Mouse (Mus musculus): ENCODE data around the gene Lysmd4. TPM values are rescaled to one million over a fixed set of nuclear protein-coding genes. Genes with fewer than 3 reads are reported as not detected.

Lysmd4 gene
- polyA plus RNA-seq, 1 experiment = 2.0 TPM

DNA sequence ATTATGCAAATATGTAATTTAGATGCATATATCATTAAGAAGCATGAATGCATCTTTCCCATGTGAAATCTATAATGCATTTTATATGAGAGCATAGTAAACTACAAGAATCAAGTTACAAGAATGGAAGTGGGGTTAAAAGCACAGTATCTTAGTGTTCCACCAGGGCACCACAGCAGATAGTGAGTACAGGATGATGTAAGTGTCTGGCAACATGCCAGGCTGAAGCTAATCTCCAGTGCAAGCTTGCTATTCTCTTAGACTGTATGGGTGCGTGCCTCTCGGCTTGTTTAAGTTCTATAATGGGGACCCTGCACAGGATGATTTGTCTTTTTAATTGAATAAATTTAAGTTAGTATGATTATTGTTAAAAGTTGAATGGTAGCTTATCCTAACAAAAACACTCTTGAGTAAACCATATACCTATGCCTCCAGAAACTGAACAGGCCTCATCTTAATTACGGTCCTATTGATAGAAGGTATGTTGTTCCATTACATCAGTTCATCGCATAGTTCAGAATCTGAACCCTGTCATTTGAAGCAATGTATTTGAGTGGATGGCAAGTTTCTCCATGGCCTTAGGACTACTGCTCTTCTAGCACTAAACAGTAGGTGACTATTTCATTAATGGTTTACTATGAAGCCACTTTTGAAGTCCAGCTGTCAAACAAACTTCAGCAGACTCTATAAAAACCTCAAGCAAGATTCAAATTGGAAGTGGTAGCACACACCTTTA is 37.7 kb downstream of the Lysmd4 start:
- TF ChIP-seq GATA1 (IDR thresholded peaks at IDR 0.05; ENCODE audit: low read length) = peak; percentile 42

DNA sequence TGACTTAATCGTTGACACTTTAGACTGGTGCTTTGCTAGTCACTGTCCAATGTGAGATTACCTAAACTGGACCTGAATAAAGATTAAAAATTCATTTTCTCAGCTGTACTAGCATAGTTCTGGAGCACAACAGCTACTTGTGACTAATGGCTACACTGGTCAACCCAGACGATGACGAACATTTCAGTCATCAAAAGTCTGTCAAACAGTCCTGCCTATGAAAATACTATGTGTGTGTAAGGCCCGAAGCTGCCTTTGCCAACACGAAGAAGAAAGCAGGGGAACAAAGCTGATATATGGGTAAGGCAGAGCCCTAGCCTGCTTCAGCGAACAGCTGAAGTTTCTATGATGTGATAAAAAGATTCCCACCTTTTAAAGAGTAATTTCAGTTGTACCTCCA is 61.2 kb downstream of the Lysmd4 start:
- no peak for TF ChIP-seq GATA1 (IDR thresholded peaks at IDR 0.05; ENCODE audit: low read length)

DNA sequence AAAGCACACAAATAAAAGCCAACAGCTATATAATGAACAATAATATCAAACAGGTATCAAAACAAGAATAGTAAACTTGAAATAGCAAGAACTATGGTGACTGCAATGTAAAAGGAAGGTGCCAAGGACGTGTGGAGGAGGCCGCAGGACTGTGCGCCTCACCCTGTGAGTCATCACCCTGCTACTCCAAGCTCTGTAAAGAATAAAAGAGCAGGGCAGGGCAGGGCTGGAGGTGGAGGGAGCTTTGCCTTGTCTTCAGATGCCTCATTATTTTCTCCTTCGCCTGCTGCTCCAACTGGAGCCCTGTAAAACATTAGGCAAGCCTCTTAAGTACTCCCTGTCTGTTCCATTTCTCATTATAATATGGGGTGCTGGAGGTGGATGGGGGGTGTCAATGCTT is 65.1 kb downstream of the Lysmd4 start:
- no peak for TF ChIP-seq GATA1 (IDR thresholded peaks at IDR 0.05; ENCODE audit: low read length)

- no peak for TF ChIP-seq GATA1 (IDR thresholded peaks at IDR 0.05; ENCODE audit: low read length)
Measured at GRCm38 (mm10) chr7:67291356-67291755, 69.0 kb downstream of the Lysmd4 start.

- peak; percentile 33 for TF ChIP-seq GATA1 (IDR thresholded peaks at IDR 0.05; ENCODE audit: low read length)
Measured at GRCm38 (mm10) chr7:67296419-67296818, 74.1 kb downstream of the Lysmd4 start.

GRCm38 (mm10) chr7:67304937-67305336 is 82.6 kb downstream of the Lysmd4 start:
- TF ChIP-seq GATA1 (IDR thresholded peaks at IDR 0.05; ENCODE audit: low read length) = no peak

GRCm38 (mm10) chr7:67307078-67307477 is 84.7 kb downstream of the Lysmd4 start:
- no peak for TF ChIP-seq GATA1 (IDR thresholded peaks at IDR 0.05; ENCODE audit: low read length)

- no peak for TF ChIP-seq GATA1 (IDR thresholded peaks at IDR 0.05; ENCODE audit: low read length)
Measured at GRCm38 (mm10) chr7:67308102-67308501, 85.8 kb downstream of the Lysmd4 start.

- no peak for TF ChIP-seq GATA1 (IDR thresholded peaks at IDR 0.05; ENCODE audit: low read length)
Measured at GRCm38 (mm10) chr7:67310151-67310550, 87.8 kb downstream of the Lysmd4 start.

- no peak for TF ChIP-seq GATA1 (IDR thresholded peaks at IDR 0.05; ENCODE audit: low read length)
Measured at GRCm38 (mm10) chr7:67313200-67313599, 90.9 kb downstream of the Lysmd4 start.

DNA sequence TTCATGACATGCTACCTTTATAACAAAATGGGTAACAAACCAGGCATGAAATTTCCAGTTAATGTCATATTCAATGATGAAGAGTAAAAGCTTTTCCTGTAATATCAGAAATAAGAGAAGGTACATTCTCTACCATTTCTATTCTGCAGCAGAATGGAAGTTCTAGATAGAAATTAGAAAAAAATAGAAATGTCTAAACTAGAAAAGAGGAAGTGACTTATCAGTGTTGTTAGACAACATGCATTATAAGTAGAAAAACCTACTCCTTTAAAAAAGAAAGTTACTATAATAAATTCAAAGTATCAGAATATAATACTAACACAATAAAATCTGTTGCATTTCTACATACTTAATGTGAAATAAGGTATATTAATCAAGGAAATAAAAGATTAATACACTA is 96.4 kb downstream of the Lysmd4 start:
- TF ChIP-seq GATA1 (IDR thresholded peaks at IDR 0.05; ENCODE audit: low read length) = no peak

DNA sequence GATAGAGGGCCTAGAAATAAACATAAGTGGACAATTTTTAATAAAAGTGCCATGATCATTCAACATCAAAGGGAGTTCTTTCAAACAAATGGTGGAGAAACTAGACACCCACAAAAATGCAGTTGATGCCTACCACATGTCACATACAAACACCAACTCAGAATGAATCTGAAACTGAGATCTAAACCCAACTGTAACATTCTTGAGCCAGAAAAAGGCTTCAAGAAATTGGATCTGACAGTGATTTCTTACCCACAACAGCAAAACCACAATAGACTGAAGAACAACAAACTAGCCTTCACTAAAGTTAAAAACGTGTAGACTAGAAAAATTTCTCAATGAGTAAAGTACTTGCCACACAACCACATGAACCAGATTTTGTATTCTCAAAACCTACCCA is 98.0 kb downstream of the Lysmd4 start:
- no peak for TF ChIP-seq GATA1 (IDR thresholded peaks at IDR 0.05; ENCODE audit: low read length)

- TF ChIP-seq GATA1 (IDR thresholded peaks at IDR 0.05; ENCODE audit: low read length) = no peak
Measured at GRCm38 (mm10) chr7:67342067-67342625, 119.8 kb downstream of the Lysmd4 start.

DNA sequence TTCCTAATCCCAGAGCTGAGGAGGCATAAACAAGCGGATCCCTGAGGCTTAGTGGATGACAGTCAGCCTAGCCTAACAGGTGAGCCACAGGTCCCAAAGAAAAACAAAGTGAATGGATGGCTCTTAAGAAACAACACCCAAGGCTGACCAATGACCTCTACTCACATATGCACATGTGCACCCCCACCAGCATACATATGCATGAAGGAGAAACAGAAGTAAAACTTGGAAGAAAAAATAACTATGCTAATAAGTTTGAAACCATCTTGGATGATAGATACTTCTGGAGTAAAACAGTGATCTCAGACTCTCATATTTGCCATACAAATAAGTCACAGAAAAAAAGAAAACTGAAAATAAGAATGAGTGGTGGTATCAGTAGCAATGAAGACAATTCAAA is 122.1 kb downstream of the Lysmd4 start:
- no peak for TF ChIP-seq GATA1 (IDR thresholded peaks at IDR 0.05; ENCODE audit: low read length)

DNA sequence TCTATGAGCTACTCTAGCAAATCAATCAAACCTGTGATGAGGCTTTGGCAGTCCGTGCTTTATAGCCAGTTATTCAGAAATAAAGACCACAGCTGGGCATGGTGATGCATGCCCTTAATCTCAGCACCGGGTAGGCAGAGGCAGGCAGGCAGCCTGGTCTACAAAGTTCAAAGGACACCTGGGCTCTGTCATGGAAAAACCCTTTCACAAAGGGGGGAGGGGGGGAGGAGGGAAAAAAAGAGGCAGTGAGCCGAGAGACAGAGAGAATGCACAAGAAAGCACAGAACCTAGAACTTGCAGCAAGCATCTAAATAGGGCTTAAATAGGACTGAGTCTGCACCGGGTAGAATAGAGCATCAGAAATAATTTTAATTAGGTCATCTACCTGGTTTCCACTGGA is 130.6 kb downstream of the Lysmd4 start:
- TF ChIP-seq GATA1 (IDR thresholded peaks at IDR 0.05; ENCODE audit: low read length) = no peak

DNA sequence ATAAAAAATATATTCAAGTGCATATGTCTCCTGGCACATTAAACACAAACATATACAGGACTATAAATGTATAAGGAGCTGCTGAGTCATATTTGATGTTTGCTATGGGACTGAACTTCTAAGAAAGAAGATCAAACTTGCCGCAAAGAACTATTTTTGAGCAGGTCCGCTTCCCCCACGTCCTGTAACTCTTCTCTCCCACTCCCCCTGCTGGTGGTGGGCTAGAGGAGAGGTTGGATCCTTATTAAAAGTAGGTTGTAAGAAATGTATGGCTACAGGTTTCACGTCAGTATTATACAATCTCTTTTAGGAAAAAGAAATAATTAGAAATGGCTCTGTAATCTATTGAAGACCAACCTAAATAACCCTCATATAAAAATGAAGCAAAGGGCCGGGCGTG is 131.3 kb downstream of the Lysmd4 start:
- TF ChIP-seq GATA1 (IDR thresholded peaks at IDR 0.05; ENCODE audit: low read length) = no peak

- no peak for TF ChIP-seq GATA1 (IDR thresholded peaks at IDR 0.05; ENCODE audit: low read length)
Measured at GRCm38 (mm10) chr7:67355870-67356269, 133.5 kb downstream of the Lysmd4 start.

Other genes with a start within 250 kb of the Lysmd4 start
- 7.2 and 9.1 TPM in 2 replicates for gene Mef2a, start 150.3 kb downstream of the Lysmd4 start, polyA plus RNA-seq (2012)

Data from G1E-ER4 (cell line).